Mouse (Mus musculus) G1E-ER4 (cell line): Measurements from ENCODE around the gene Tpcn2. TPM values are rescaled to one million over a fixed set of nuclear protein-coding genes. Genes with fewer than 3 reads are reported as not detected.

ENCODE experiments used
- GATA1 ChIP-seq: IDR thresholded peaks from one replicate; pipeline ENCODE4 v1.8.0; 2012; ENCODE audit warnings: low read length, inconsistent platforms
- polyA plus RNA-seq: library from polyadenylated mRNA; stranded (reverse); fragments of >175 nt; gene quantifications from 2 replicates; pipeline ENCODE4 v1.2.3, GENCODE M21; 2012

The Tpcn2 gene
- polyA plus RNA-seq, 1 experiment = 3.7 TPM

GRCm38 (mm10) chr7:145159283-145160240 lies 124.2 kb downstream of the Tpcn2 start:
- TF ChIP-seq GATA1 = no peak

GRCm38 (mm10) chr7:145155666-145156065 lies 128.1 kb downstream of the Tpcn2 start:
- TF ChIP-seq GATA1 = no peak

- TF ChIP-seq GATA1 = no peak
Observed at GRCm38 (mm10) chr7:145154066-145154465, 129.7 kb downstream of the Tpcn2 start.

- no peak for TF ChIP-seq GATA1
Observed at GRCm38 (mm10) chr7:145151845-145152244, 132.0 kb downstream of the Tpcn2 start.

- no peak for TF ChIP-seq GATA1
Observed at GRCm38 (mm10) chr7:145148902-145149301, 134.9 kb downstream of the Tpcn2 start.

GRCm38 (mm10) chr7:145147973-145148698 lies 135.7 kb downstream of the Tpcn2 start:
- TF ChIP-seq GATA1 = no peak

- TF ChIP-seq GATA1 = no peak
Observed at GRCm38 (mm10) chr7:145146252-145146930, 137.4 kb downstream of the Tpcn2 start.

GRCm38 (mm10) chr7:145143502-145144070 lies 140.2 kb downstream of the Tpcn2 start:
- TF ChIP-seq GATA1 = no peak

- no peak for TF ChIP-seq GATA1
Observed at GRCm38 (mm10) chr7:145140656-145141055, 143.2 kb downstream of the Tpcn2 start.

- no peak for TF ChIP-seq GATA1
Observed at GRCm38 (mm10) chr7:145139576-145139975, 144.2 kb downstream of the Tpcn2 start.

- no peak for TF ChIP-seq GATA1
Observed at GRCm38 (mm10) chr7:145139100-145139499, 144.7 kb downstream of the Tpcn2 start.

GRCm38 (mm10) chr7:145137871-145138270 lies 145.9 kb downstream of the Tpcn2 start:
- no peak for TF ChIP-seq GATA1

- TF ChIP-seq GATA1 = no peak
Observed at GRCm38 (mm10) chr7:145136831-145137230, 147.0 kb downstream of the Tpcn2 start.

Other genes with a start within 250 kb of the Tpcn2 start
- not detected in 2 replicates for gene 1810010D01Rik, start 75.9 kb downstream of the Tpcn2 start, polyA plus RNA-seq
- gene Mrgprf, start 16.8 kb upstream of the Tpcn2 start, polyA plus RNA-seq = not detected in 2 replicates
- not detected in 2 replicates for gene Mrgprd, start 30.8 kb upstream of the Tpcn2 start, polyA plus RNA-seq